Mouse (Mus musculus): Measurements from ENCODE around the gene Cachd1. TPM values are rescaled to one million over a fixed set of nuclear protein-coding genes. Genes with fewer than 3 reads are reported as not detected.

The Cachd1 gene
- 1 to 10 TPM; 4.0 to 5.5 TPM for total RNA-seq (2021)
- long read RNA-seq, experiment 1, full-length matches to known transcripts: 1 of 3 reads
- long read RNA-seq, experiment 1, partial matches to known transcripts: 2 of 3 reads
- long read RNA-seq, experiment 1, other reads (novel, unspliced or antisense): 0 of 3 reads
- long read RNA-seq, experiment 2, full-length matches to known transcripts: 3 of 7 reads
- long read RNA-seq, experiment 2, partial matches to known transcripts: 2 of 7 reads
- long read RNA-seq, experiment 2, other reads (novel, unspliced or antisense): 2 of 7 reads

DNA sequence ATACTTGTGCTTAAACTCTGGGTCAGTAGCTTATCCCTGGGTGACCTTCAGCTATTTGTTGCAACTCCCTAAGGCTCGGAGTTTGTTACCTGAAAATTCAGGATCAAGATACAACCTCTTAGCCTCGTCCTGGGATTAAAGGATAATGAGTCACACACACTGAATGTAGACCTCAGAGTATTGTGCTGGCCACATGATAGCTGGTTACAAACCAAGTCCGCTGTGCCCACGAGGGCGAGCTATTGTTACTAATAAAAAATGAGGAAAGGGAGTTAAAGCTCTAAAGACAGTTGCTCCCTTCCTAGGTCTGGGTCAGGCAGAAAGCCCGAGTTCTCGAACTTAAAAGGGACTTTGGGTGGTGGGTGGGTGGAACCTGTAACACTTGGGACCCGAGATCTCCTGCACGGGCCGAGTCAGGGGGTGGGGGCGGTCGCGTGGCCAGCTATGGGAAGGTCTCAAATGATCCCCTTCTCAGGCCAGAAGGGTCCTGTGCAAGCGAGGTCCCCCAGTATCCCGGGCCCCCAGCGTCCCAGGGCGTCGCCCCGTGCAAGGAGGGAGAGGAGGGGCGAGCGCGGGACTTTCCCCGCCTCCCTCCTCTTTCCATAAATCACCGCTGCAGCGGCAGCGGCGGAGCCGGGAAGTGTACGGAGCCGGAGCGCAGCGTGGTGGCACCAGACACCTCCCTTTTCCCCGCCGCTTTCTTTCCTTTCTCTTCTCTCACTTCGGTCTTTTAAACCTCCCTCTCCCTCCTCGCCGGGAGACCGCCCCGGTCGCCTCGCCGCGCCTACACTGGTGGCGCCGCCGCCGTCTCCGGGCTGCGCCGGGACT, at the start of gene Cachd1:
Gene Cachd1, plus strand, starts transcription at position 633 of the 828 bp plus-strand sequence.
- peak; percentile 73 to 80 for DNase-seq
- intact Hi-C loops (cut with DNase I): loop anchor here (2.0 to 5.0 kb wide), 3 partner anchors 131 to 213 kb away; no protein-coding TSS in a partner anchor

DNA sequence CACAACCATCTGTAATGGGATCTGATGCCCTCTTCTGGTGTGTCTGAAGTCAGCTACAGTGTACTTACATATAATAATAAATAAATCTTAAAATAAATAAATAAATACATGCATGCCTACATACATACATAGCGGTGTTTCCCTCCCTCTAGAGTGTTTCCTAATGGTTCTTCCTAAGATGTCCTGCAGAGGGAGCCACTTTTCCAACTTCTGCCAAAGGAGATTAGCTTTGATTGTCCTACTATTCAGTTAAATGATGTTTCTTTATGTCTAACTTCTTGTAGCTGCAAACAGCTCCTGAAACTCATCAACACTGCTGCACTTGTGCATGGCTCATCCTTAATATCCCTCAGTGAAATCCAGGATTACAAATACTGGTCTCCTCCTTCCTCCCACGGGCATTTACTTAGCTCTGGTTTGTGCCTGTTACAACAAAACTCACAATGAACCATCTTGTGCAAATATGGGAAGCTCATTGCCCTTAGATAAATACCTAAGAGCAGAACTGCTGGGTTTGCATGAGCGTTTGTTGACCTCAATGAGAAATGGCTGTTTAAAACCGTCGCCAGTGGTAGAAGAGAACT, 47.5 kb upstream of the Cachd1 start:
- peak in 1 of 2 experiments; percentile 42 for DNase-seq
- intact Hi-C loops (cut with DNase I): loop anchor here (5.0 kb wide), 1 partner anchor 418 kb away; no protein-coding TSS in a partner anchor

DNA sequence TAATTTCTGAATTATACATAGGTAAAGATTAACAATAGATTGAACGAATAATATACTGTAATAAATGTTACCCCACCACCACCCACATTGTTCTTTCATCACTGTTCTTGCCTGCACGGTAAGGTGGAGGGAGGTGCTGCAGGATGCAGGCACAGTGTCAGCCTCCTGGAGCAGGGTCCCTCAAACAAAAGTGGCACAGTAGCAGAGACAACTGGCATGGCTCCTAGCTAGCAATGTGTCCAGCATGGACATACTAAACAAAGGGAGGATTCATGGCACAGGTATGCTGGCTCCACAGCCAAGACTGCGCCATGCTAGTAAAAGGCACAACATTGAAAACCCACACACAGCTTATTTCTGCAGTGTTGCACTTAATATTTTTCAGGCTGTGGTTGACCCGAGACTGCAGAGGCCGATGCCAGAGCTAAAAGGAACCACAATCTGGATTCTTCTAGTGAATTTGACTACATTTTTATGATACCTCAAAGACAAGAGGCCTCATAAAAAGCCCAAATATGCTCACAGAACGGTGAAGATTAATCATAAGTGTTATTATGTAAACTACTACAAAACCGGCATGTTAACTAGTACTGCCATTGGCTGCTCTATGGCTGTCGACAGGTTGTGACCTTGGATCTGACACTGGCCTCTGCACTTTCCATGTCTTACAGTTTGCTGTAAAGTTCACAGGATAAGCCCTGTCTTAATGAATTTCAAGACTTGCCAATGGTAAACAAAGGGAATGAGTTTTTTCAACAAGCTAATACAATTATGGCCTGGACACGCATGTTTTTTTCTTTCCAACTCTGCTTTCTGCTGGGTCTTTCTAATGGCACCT, 41.2 kb upstream of the Cachd1 start:
- intact Hi-C loops (cut with DNase I): no loop called here
- no peak for DNase-seq

DNA sequence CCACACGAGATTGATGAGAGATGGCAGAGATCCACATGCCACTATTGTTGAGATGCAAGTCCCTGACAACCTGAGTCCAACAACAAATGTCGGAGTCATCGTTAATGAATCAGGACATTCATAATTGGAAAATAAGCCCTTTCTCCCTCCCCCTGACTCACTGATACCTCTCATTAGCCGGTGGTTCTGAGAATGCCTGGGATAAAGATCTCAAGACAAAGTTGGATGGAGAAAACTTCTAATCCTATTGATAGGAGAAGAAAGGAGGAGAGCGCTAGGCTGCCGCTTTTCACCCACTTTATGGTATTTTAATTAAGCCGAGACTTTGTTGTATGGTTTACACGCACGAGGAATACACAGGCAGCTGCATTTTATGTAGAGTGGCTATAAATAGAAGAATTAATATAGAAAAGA, 40.5 kb upstream of the Cachd1 start:
- no peak for DNase-seq
- intact Hi-C loops (cut with DNase I): no loop called here

DNA sequence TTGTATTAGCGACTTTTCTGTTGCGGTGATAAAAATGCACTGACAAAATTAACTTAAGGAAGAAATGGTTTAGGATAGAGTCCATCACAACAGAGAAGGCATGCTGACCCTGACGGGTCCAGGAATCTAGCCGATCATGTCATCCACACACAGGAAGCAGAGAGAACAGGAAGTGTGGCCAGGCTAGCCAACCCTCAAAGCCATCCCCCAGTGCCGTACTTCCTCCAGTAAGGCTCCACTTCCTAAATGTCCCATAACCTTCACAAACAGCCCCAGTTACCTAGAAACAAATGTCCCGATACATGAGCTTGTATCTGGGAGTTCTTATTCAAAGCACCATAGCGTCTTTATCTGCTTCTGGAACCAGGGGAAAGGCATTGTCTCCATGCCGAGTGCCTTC, 32.9 kb upstream of the Cachd1 start:
- intact Hi-C loops (cut with DNase I): no loop called here
- DNase-seq: no peak

DNA sequence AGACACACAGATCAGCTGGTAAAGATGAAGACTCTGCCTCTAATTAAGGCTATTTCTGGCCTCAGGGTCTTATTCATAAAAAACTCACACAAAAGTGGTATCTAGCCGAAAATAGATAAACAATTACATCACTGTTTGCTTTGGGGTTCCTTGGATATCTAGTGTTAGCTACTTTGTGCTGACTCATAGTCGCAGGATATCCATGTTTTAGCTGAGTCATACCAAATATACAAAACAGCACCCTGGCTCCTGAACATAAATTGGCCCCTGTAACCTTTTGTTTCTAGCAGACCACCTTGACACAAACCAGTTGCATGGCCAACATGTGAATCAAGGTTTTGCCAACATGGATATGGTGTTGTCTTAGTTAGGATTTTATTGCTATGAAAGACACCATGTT, 24.2 kb upstream of the Cachd1 start:
- DNase-seq: no peak
- intact Hi-C loops (cut with DNase I): no loop called here

DNA sequence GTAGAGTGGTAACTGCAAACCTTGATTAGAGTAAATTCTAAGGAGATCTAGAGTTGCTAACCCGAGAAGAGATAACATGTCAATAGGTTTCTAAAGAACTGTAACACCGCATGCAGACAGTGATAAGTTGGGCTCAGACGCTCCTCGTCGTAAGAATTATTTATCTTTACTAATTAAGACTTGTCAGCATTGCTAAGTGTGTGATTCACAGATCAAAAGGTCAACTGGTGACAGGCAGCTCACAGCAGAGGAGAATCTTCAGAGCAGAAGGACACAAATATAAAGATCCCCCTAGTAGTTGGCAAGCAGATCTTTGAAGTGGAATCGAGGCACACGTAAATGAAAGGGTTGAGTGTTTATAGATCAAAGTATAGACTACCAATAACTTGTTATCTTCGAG, 20.8 kb upstream of the Cachd1 start:
- intact Hi-C loops (cut with DNase I): no loop called here
- DNase-seq: no peak

DNA sequence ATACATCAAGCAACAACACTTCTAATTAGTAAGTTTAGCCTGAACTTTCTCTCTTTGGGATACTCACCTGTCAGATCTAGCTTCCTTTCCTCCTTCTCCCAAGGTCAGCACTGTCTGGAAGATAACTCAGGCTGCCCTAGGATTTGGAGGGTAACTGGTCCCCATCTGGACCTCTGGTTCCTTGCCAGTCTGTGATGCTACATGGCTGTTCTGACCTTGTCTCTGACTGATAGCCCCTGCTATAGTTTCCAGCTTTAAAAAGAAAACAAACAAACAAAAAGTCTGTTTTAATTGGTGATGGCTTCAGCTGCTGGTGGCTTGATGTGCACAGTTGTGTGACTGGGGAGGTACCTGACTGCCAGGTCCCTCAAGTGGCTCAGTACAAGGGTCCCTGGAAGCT, 20.0 kb upstream of the Cachd1 start:
- intact Hi-C loops (cut with DNase I): no loop called here
- no peak for DNase-seq

DNA sequence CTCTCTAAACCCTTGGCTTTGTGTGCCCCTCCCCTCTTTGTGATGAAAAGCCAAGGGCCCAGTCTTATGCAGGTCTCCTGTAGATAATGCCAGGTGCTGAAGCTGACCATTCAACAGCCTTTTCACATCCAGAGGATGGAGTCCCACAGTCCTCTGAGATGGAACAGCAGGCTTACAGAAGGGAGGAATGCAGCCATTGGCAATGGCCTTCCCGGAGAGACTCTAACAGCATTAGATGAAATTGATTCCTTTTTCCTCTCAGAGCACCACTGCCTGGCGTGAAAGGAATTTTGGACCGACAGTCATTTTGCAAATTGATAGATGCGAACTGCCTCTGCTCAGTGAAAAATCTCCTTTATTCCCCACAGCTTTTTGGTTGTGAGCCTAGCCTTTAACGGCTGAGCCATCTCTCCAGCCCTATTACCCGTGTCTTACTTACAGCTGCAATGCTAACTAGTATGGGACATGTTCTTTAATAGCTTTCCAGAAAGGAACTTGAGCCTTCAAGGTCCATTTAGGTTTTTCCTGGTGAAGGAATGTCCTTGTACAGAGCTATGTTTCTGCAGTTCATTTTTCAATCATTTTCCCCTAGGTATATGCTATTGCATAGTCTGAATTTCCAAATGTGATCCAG, 18.1 kb upstream of the Cachd1 start:
- intact Hi-C loops (cut with DNase I): no loop called here

DNA sequence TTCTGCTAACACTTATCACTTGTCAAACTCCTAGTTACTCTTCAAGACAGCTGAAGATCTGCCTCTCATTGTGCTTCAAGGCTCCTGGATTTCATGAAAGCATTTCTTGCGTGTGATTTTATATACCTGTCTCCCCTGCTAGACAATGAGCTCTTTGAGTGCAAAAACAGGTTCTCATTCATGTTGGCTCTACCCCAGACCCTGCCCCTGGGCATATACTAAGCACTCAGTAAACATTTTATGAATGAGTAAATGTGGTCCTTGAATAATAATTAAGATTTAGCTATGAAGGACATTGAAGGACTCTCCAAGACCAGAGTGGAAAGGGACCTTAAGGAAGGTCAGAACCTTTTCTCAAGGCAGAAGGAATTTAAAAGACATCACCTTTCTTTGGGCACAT, 16.9 kb upstream of the Cachd1 start:
- no peak for DNase-seq
- intact Hi-C loops (cut with DNase I): no loop called here

More for the DNA sequence above, 18.1 kb upstream of the Cachd1 start:
- no peak for DNase-seq

DNA sequence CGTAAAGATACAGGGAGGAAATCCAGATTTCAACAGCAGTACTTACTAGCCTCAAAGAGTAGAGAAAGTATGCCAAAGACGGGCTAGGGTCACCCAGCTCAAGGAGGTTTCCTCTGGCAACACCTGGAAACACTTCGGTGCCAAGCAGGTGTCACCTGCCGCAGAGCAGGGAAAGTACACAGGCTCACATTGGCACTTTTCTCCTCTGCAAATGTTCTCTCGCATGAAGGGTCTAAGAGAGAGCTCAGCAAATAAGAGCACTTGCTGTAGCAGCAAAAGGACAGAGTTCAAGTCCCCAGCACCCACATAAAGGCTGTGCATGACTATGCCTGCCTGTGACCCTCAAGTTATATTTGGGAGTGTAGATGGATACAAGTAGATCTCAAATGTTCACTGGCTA, 16.1 kb upstream of the Cachd1 start:
- intact Hi-C loops (cut with DNase I): no loop called here

DNA sequence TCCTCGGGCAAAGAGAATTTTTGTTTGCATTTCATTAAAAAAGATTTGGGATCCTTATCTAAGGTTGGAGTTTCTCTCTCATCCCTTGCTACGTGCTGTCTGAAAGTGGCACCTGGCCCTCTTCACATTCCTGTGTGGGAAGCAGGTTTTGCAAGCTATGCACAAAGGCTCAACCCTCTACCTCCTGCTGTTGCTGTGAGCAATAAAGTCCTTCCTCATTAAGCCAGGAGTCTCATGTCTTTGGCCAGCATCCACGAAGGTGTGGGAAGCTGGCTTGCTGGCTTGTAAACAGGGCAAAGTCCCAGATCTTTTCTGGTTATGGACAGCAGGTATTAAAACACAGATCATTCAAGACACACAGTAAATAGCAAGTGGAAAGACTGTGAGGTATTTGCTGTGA, 7.9 kb upstream of the Cachd1 start:
- intact Hi-C loops (cut with DNase I): no loop called here
- DNase-seq: no peak

More for the DNA sequence above, 16.1 kb upstream of the Cachd1 start:
- no peak for DNase-seq

DNA sequence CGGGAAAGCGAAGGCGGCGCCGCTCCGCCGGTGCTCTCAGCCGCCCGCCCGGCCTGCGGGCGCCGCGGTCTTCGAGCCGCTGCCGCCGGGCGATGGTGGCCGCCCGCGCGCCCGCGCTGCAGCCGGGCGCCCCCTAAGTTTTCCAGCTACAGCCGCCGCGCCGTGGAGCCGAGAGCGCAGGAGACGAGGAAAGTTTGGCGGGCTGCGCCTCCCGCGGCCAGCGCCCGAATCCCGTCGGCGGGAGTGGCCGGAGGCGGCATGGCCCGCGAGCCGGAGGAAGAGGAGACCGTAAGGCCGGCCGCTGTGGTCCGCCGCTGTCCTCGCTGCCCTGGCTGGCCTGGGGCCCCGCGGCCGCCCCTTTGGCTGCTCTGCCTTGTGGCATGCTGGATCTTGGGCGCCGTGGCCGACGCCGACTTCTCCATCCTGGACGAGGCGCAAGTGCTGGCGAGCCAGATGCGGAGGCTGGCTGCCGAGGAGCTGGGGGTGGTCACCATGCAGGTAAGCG, 448 bp downstream of the Cachd1 start:
- peak; percentile 61 to 70 for DNase-seq
- intact Hi-C loops (cut with DNase I): loop anchor here (2.0 to 5.0 kb wide), 3 partner anchors 130 to 212 kb away; no protein-coding TSS in a partner anchor

DNA sequence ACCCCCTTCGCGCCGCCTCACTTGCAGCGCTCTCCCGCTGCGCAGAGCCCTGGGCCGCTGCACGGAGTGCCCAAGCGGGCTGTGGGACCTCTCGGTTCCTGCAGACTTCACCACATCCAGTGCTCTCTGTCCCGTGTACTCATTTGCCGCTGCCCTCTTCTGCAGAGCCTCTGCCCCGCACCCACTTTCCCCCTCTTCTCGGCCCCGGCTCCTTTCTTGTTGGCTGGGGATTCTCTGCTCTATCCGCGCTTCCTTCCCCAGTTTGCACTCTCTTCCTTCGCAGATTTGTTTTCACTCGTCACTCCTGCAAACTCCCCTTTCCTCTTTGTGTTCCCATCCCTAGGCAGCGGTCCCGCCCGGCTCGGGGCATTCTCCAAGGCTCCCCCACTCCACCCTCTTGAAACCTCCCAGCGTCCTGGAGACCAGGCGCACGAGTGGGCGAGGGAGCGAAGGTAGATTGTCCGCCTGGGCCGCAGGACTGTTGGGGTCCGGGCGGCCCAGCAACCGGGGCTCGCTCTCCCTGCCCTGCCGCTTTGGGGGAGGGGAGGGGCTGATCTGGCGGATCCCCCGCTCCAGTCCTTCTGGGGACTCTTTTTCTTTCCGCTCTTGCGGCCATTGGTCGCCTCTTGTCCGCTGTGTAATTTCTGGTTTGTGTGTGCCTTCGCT, 1.0 kb downstream of the Cachd1 start:
- intact Hi-C loops (cut with DNase I): loop anchor here (2.0 to 5.0 kb wide), 3 partner anchors 130 to 211 kb away; no protein-coding TSS in a partner anchor
- peak; percentile 36 to 38 for DNase-seq

DNA sequence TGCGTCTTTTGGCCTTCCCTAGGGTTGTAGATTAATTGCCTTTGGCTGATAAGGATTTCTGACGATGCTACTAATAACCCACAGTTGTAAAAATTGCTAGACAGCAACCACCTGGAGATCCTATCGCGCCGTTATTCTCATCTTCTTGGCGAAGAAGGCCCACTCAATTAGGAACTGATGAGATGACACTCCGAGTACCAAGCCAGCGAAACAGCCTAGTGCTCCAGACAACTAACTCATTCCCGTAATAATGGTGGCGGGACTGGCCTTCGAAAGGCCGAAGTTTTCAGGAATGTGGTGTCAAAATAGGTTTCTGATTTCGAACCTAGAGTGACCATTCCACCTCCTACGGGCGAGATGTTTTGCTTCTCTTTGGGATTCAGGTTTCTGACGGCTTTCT, 1.6 kb downstream of the Cachd1 start:
- intact Hi-C loops (cut with DNase I): loop anchor here (5.0 kb wide), 2 partner anchors 129 to 191 kb away; no protein-coding TSS in a partner anchor
- no peak for DNase-seq

DNA sequence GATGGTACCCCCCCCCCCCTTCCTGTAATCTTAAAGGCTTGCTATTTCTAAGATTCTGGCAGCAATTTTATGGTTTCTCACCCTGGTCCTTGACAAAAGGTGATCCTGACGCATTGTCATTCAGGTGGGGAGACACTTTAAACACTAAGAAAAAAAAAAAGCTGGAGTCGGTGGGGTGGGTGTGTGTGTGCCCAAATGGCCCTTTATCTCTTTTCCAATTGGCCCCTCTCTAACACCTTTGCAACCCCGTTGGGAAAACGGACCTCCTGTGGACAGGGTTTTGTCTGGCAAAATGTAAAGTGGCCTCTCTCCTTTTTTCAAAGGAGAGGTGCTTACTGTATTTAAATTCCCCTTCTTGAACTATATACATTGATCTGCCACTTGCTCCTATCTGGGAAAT, 2.5 kb downstream of the Cachd1 start:
- intact Hi-C loops (cut with DNase I): loop anchor here (5.0 kb wide), 2 partner anchors 128 to 192 kb away; no protein-coding TSS in a partner anchor
- DNase-seq: no peak

DNA sequence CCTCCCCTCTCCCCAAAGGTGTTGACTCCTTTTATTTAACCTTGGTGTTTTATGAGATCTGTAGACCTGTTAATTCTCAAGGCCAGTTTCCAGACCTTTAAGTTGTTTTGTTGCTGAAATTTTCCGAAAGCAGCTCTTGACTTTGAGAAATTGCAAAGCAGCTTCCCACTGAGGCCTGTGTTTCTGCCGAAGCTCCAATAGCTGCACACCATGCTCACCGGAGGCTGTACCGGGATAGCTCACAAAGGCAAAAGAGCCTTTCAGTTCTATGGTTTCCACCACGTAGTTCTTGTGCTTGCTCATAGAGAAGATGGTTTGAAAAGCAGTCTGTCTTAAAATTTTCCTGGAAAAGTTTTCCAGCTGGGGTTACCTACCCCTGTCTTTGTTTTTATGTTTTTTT, 3.2 kb downstream of the Cachd1 start:
- no peak for DNase-seq
- intact Hi-C loops (cut with DNase I): loop anchor here (5.0 kb wide), 2 partner anchors 128 to 192 kb away; no protein-coding TSS in a partner anchor

DNA sequence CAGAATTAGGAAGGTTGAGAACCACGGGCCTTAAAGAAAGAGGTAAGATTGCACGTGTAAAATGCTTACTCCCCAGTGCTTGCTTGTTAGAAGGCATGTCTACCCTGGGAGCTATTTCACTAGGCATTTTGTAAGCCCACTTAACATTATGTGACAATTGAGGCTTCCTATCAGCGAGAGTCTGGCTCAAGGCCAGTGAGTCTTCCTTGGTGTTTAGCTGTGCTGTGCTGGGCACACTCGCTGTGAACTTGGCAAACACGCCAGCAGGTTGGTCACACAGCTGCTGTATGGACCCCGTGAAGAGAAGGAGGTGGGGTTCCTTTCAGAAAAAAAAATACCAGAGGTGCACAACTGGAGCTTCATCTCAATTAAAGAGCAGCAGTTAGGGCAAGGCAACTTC, 4.4 kb downstream of the Cachd1 start:
- DNase-seq: no peak
- intact Hi-C loops (cut with DNase I): no loop called here

DNA sequence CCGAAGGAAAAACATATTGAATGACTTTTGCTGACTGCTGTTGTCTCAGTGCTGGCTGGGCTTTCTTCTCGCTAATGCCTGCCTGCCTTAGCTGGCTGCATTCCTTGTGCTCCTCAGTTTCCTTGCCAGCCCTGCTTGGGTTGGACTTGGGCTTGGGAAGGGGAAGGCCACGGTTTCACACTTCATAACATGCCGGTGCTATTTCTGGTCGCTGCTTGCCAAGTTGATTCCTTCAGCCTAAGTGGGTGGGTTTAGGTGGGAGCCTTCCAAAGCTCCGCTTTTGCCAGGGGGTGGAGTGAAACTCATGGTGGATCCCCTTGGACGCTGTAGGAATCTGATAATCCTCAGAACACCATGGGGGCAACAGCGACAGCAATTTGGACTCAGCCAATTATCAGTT, 5.9 kb downstream of the Cachd1 start:
- DNase-seq: peak; percentile 4 to 23
- intact Hi-C loops (cut with DNase I): no loop called here

Data from heart, postnatal 14 days (tissue).